Mouse (Mus musculus) layer of hippocampus, adult 11-12 months (tissue): ENCODE measurements around the gene Fam89a.
A peak's percentile ranks its signal among the peaks of the same experiment; 100 is the strongest.

ENCODE experiments used
- DNase-seq: peaks from one replicate; pipeline ENCODE4 v3.0.0; 2022; ENCODE audit warnings: low spot score

The Fam89a gene

GRCm38 (mm10) chr8:124752325-124752862 is 762 bp upstream of the Fam89a start:
- no peak for DNase-seq

- DNase-seq, result no peak
Observed at GRCm38 (mm10) chr8:124751191-124751590, 441 bp downstream of the Fam89a start.

GRCm38 (mm10) chr8:124746661-124747060 is 5.0 kb downstream of the Fam89a start:
- no peak for DNase-seq

GRCm38 (mm10) chr8:124739268-124739667 is 12.4 kb downstream of the Fam89a start:
- DNase-seq, result no peak

GRCm38 (mm10) chr8:124735371-124735911 is 16.2 kb downstream of the Fam89a start:
- no peak for DNase-seq

- DNase-seq, result no peak
Observed at GRCm38 (mm10) chr8:124732828-124733227, 18.8 kb downstream of the Fam89a start.

- no peak for DNase-seq
Observed at GRCm38 (mm10) chr8:124724301-124724700, 27.3 kb downstream of the Fam89a start.

- peak; percentile 95 for DNase-seq
Observed at GRCm38 (mm10) chr8:124721862-124722515, 29.6 kb downstream of the Fam89a start, which contains the start of the genes Ttc13 and Arv1. Gene Ttc13, minus strand, starts transcription at chr8:124721983. Gene Arv1, plus strand, starts transcription at chr8:124722139.

DNA sequence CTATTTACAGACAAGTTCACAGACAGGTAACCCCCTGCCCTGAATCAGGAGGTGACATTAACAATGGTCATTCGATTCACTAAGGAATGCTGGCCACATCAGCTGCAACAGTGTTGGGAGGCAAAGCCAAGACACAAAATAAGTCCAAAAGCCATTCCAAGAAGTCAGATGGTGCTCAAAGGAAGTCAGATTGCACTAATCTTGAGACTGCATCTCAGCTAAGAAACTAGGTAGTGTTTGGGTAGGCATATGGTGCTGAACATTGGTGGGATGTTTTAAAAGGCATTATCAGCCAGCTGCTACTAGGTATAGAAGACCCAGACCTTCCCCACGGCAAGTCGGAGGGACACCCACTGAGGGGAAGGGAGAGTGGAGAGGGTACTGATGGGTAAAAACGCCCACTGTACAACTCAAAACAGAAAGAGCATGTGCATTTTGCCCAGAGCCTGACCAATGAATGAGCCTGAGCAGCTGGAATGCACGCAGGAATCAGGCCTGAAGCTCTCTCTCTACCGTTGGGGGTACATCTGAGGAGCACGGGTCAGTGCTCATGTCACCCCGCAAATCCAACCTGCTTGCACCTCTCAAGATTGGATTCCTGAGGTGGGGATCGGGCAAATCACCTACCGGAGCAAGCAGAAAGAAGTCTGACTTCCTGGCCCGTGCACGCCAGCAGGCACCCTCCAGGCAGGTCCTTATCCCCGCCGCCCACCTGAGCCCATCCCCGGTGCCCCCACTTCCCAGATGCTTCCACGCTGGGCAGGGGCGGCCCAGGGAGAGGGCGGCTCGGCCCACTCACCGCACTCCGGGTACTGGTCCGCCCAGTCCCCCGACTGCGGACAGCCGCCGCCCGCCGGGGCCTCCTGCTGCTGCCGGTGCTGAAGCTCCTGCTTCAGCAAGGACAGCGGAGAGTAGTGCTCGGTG is 30.4 kb downstream of the Fam89a start:
- DNase-seq, result no peak

DNA sequence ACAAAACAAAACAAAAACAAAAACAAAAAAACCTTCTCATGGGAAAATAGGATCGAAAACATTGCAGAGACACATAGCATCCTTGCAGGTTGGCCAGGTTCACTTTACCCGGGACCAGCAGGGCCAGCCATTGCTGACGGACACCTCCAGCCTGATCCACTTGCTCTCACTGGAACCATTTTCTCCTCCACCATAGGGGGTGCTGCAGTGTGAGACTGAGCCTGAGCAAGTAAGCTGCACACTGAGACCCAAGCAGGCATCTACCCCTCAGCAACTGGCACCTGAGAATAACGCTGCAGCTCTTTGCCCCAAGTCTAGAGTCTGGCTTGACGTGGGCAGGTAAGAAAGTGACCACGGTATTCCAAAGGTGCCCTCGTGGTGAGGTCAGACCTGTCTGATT is 31.5 kb downstream of the Fam89a start:
- no peak for DNase-seq

GRCm38 (mm10) chr8:124715736-124716135 is 35.9 kb downstream of the Fam89a start:
- no peak for DNase-seq

DNA sequence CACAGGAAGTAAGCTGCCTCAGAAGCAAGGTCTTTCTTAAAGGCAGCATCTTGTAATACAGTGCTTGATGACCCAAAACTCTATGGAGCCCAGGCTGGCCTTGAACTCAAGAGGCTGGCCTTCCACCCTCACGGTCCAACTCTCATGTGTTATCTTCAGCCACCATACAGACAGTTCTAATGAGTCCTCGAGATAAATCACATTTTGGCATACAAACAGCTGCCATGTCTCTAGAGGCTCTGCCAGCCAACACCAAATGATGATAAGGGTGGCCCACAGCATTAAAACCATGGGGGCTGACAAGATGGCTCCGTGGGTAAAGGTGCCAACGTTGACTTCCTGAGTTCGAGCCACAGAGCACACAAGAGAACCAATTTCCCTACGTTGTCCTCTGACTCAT is 38.4 kb downstream of the Fam89a start:
- DNase-seq, result no peak

- no peak for DNase-seq
Observed at GRCm38 (mm10) chr8:124705823-124706222, 45.8 kb downstream of the Fam89a start.

GRCm38 (mm10) chr8:124704376-124704775 is 47.3 kb downstream of the Fam89a start:
- no peak for DNase-seq

DNA sequence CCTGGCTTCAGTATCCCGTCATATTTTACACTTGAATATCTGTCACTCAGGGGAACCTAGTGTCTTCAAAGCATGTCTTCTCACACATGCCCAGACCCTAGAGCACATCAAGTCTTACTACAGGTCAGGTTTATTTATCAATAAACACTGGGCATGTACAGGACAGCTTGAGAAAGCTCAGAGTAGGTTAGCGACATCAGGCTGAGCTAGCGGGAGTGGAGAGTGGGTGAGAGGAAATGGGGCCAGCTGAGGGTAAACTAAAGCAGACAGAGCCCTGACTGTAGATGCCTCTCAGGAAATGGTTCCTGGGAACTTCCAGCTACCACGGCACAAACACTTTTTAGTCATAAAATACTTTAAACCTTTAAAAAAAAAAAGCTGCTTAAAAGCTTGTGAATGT is 48.1 kb downstream of the Fam89a start:
- no peak for DNase-seq

- DNase-seq, result no peak
Observed at GRCm38 (mm10) chr8:124702183-124702582, 49.4 kb downstream of the Fam89a start.

GRCm38 (mm10) chr8:124701023-124701422 is 50.6 kb downstream of the Fam89a start:
- no peak for DNase-seq

DNA sequence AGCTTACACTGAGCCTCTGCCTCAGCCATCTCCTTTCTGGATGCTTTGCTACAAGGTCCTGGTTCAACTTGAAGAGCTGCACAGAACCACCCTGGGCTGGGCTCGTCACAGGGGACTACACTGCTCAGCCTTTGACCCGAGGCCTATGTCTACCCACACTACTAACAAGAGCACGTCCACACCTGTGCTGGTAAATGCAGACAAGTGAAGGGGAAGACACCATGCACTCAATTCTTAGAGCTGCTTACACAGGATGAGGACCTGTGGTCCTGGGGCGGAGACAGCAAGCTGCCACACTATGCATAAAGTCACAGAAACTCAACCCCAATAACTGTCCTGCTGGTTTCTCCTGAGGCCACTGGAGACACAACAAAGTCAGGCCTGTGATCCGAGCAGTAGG is 51.4 kb downstream of the Fam89a start:
- no peak for DNase-seq

GRCm38 (mm10) chr8:124695424-124696100 is 56.1 kb downstream of the Fam89a start:
- no peak for DNase-seq

DNA sequence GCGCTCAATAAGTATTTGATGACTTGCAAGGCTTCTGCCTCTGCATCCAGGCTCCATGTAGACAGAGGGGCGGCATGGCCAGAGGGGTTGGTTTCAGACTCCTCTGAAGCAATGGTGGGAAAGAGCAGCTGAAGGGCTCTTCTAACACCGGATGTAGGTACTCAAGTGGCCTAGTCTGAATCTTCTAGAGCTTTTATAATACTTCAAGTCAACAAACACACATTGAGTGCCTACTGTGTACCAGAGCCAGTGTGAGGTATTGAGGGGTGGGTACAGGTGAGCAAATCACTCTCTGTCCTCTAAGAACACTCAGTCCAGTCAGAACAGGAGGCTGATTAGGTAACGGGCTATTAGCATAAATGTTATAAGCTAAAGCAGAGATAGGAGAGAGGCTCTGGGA is 59.9 kb downstream of the Fam89a start:
- no peak for DNase-seq
